Mouse (Mus musculus): ENCODE results near the gene Plod1. TPM values are rescaled to one million over a fixed set of nuclear protein-coding genes. Genes with fewer than 3 reads are reported as not detected.
A peak's percentile ranks its signal among the peaks of the same experiment; 100 is the strongest.

The Plod1 gene
- total RNA-seq, 2 experiments from 2014 or later: 16.4 to 21.5 TPM

- no peak for TF ChIP-seq CTCF (conservative IDR thresholded peaks at IDR 0.05)
- DNase-seq (ENCODE audit: low spot score in 2 of 2): no peak
- H3K27ac ChIP-seq: no peak overlapping the region
- H3K4me3 ChIP-seq: no peak overlapping the region
Observed at GRCm38 (mm10) chr4:147957141-147957540, 20.6 kb upstream of the Plod1 start.

GRCm38 (mm10) chr4:147953590-147953989 lies 17.0 kb upstream of the Plod1 start:
- no peak overlapping the region for H3K4me3 ChIP-seq
- peak in 1 of 2 experiments; percentile 52 for DNase-seq (ENCODE audit: low spot score in 2 of 2)
- H3K27ac ChIP-seq: no peak overlapping the region
- TF ChIP-seq CTCF (conservative IDR thresholded peaks at IDR 0.05): peak; percentile 82

- DNase-seq (ENCODE audit: low spot score in 2 of 2): no peak
- no peak for TF ChIP-seq CTCF (conservative IDR thresholded peaks at IDR 0.05)
- H3K27ac ChIP-seq: no peak overlapping the region
- no peak overlapping the region for H3K4me3 ChIP-seq
Observed at GRCm38 (mm10) chr4:147947511-147947910, 10.9 kb upstream of the Plod1 start.

- no peak for TF ChIP-seq CTCF (conservative IDR thresholded peaks at IDR 0.05)
- Histone ChIP-seq H3K27ac (no peak overlapping the region), H3K4me3 (peak overlapping the region; percentile 89; the same call in 1 of the 2 replicates)
- DNase-seq (ENCODE audit: low spot score in 2 of 2): no peak
Observed at GRCm38 (mm10) chr4:147943005-147943404, 6.4 kb upstream of the Plod1 start.

- peak overlapping the region; percentile 82 for H3K27ac ChIP-seq
- DNase-seq (ENCODE audit: low spot score in 2 of 2): peak in 1 of 2 experiments; percentile 36
- no peak for TF ChIP-seq CTCF (conservative IDR thresholded peaks at IDR 0.05)
- peak overlapping the region; percentile 89 for H3K4me3 ChIP-seq
Observed at GRCm38 (mm10) chr4:147941045-147942020, 4.8 kb upstream of the Plod1 start.

- TF ChIP-seq CTCF (conservative IDR thresholded peaks at IDR 0.05): no peak
- H3K27ac ChIP-seq: peak within 1 kb of the TSS; percentile 87
- peak within 1 kb of the TSS; percentile 89 for H3K4me3 ChIP-seq
- DNase-seq (ENCODE audit: low spot score in 2 of 2): peak; percentile 78 to 82
Observed at GRCm38 (mm10) chr4:147940576-147941044, 4.0 kb upstream of the Plod1 start, which contains the start of gene 2510039O18Rik. 2510039O18Rik (plus strand) TSS chr4:147940895.

- Histone ChIP-seq H3K4me3 (peak overlapping the region; percentile 41), H3K27ac (peak overlapping the region; percentile 87)
- DNase-seq (ENCODE audit: low spot score in 2 of 2): peak in 1 of 2 experiments; percentile 42
- TF ChIP-seq CTCF (conservative IDR thresholded peaks at IDR 0.05): no peak
Observed at GRCm38 (mm10) chr4:147940111-147940510, 3.5 kb upstream of the Plod1 start.

GRCm38 (mm10) chr4:147938148-147939096 lies 1.9 kb upstream of the Plod1 start:
- Histone ChIP-seq H3K27ac (peak overlapping the region; percentile 87), H3K4me3 (no peak overlapping the region)
- DNase-seq (ENCODE audit: low spot score in 2 of 2): no peak
- no peak for TF ChIP-seq CTCF (conservative IDR thresholded peaks at IDR 0.05)

GRCm38 (mm10) chr4:147937486-147937885 lies 919 bp upstream of the Plod1 start:
- Histone ChIP-seq H3K4me3 (no peak overlapping the region), H3K27ac (peak overlapping the region; percentile 87; the same call in 1 of the 2 replicates)
- no peak for TF ChIP-seq CTCF (conservative IDR thresholded peaks at IDR 0.05)
- DNase-seq (ENCODE audit: low spot score in 2 of 2): no peak

GRCm38 (mm10) chr4:147937021-147937420 lies 454 bp upstream of the Plod1 start:
- H3K27ac ChIP-seq: peak overlapping the region; percentile 89
- no peak for DNase-seq (ENCODE audit: low spot score in 2 of 2)
- peak overlapping the region; percentile 82 for H3K4me3 ChIP-seq
- TF ChIP-seq CTCF (conservative IDR thresholded peaks at IDR 0.05): no peak

GRCm38 (mm10) chr4:147935904-147936303 lies 663 bp downstream of the Plod1 start:
- peak overlapping the region; percentile 82 for H3K4me3 ChIP-seq
- peak overlapping the region; percentile 89 for H3K27ac ChIP-seq
- DNase-seq (ENCODE audit: low spot score in 2 of 2): no peak
- no peak for TF ChIP-seq CTCF (conservative IDR thresholded peaks at IDR 0.05)

GRCm38 (mm10) chr4:147934611-147935010 lies 2.0 kb downstream of the Plod1 start:
- TF ChIP-seq CTCF (conservative IDR thresholded peaks at IDR 0.05): no peak
- Histone ChIP-seq H3K4me3 (no peak overlapping the region), H3K27ac (no peak overlapping the region)
- DNase-seq (ENCODE audit: low spot score in 2 of 2): no peak

Data from layer of hippocampus, adult 2 months (tissue).